Mouse (Mus musculus) heart, postnatal 14 days (tissue): ENCODE results near the gene Efna4. TPM values are rescaled to one million over a fixed set of nuclear protein-coding genes. Genes with fewer than 3 reads are reported as not detected.

ENCODE experiments used
- DNase-seq, 2 experiments: peaks; one replicate each; pipeline ENCODE4 v3.0.0; 2021 to 2022
- intact Hi-C: fragments of 180-260 bp; cut with DNase I; formaldehyde crosslinking; loops from one replicate; pipeline ENCODE4 v1.15.1; 2025
- total RNA-seq, 2 experiments: library from RNA; stranded (reverse); gene quantifications; 2 replicates each; pipeline ENCODE4 v1.2.3; 2021

Efna4 gene
- total RNA-seq, 2 experiments from 2014 or later = 0.49 to 0.74 TPM

GRCm38 (mm10) chr3:89315930-89316831, 21.6 kb downstream of the Efna4 start:
- no peak for DNase-seq
- intact Hi-C loops = loop anchor here (2.0 kb wide), 2 partner anchors 39 to 169 kb away; no protein-coding TSS in a partner anchor

GRCm38 (mm10) chr3:89315195-89315929, 22.5 kb downstream of the Efna4 start:
- intact Hi-C loops = loop anchor here (2.0 kb wide), 1 partner anchor 169 kb away; no protein-coding TSS in a partner anchor
- DNase-seq = peak; percentile 87 to 90

GRCm38 (mm10) chr3:89314791-89315190, 23.0 kb downstream of the Efna4 start:
- no peak for DNase-seq
- intact Hi-C loops = loop anchor here (2.0 kb wide), 1 partner anchor 170 kb away; no protein-coding TSS in a partner anchor

- intact Hi-C loops = loop anchor here (2.0 kb wide), 1 partner anchor 170 kb away; no protein-coding TSS in a partner anchor
Measured at GRCm38 (mm10) chr3:89314340-89314739, 23.5 kb downstream of the Efna4 start.

GRCm38 (mm10) chr3:89308089-89308488, 29.7 kb downstream of the Efna4 start:
- intact Hi-C loops = loop anchor here (1.0 to 2.0 kb wide), 2 partner anchors 23 to 58 kb away; no protein-coding TSS in a partner anchor
- peak; percentile 64 to 81 for DNase-seq

More at GRCm38 (mm10) chr3:89314340-89314739, 23.5 kb downstream of the Efna4 start:
- DNase-seq = no peak

- intact Hi-C loops = no loop called here
- no peak for DNase-seq
Measured at GRCm38 (mm10) chr3:89305551-89306325, 32.1 kb downstream of the Efna4 start.

GRCm38 (mm10) chr3:89305105-89305504, 32.7 kb downstream of the Efna4 start:
- intact Hi-C loops = no loop called here

GRCm38 (mm10) chr3:89304440-89304839, 33.4 kb downstream of the Efna4 start:
- DNase-seq = no peak
- intact Hi-C loops = no loop called here

More at GRCm38 (mm10) chr3:89305105-89305504, 32.7 kb downstream of the Efna4 start:
- no peak for DNase-seq

GRCm38 (mm10) chr3:89300514-89300913, 37.3 kb downstream of the Efna4 start:
- DNase-seq = no peak
- intact Hi-C loops = no loop called here

- no peak for DNase-seq
- intact Hi-C loops = no loop called here
Measured at GRCm38 (mm10) chr3:89300071-89300470, 37.8 kb downstream of the Efna4 start.

- DNase-seq = no peak
Measured at GRCm38 (mm10) chr3:89299499-89299898, 38.3 kb downstream of the Efna4 start.

GRCm38 (mm10) chr3:89298908-89299307, 38.9 kb downstream of the Efna4 start:
- no peak for DNase-seq
- intact Hi-C loops = no loop called here

More at GRCm38 (mm10) chr3:89299499-89299898, 38.3 kb downstream of the Efna4 start:
- intact Hi-C loops = no loop called here

GRCm38 (mm10) chr3:89296761-89297396, 40.9 kb downstream of the Efna4 start:
- intact Hi-C loops = no loop called here

GRCm38 (mm10) chr3:89295685-89296230, 42.1 kb downstream of the Efna4 start:
- DNase-seq = no peak
- intact Hi-C loops = no loop called here

More at GRCm38 (mm10) chr3:89296761-89297396, 40.9 kb downstream of the Efna4 start:
- DNase-seq = no peak

- no peak for DNase-seq
- intact Hi-C loops = no loop called here
Measured at GRCm38 (mm10) chr3:89294195-89294594, 43.6 kb downstream of the Efna4 start.

- intact Hi-C loops = no loop called here
- DNase-seq = no peak
Measured at GRCm38 (mm10) chr3:89293247-89293918, 44.4 kb downstream of the Efna4 start.

- intact Hi-C loops = no loop called here
- no peak for DNase-seq
Measured at GRCm38 (mm10) chr3:89292303-89292702, 45.5 kb downstream of the Efna4 start.

GRCm38 (mm10) chr3:89291874-89292273, 46.0 kb downstream of the Efna4 start:
- intact Hi-C loops = no loop called here
- DNase-seq = no peak

GRCm38 (mm10) chr3:89288503-89288928, 49.3 kb downstream of the Efna4 start:
- DNase-seq = peak in 1 of 2 experiments; percentile 33
- intact Hi-C loops = no loop called here
